Mouse (Mus musculus) myocyte (in vitro differentiated cells): ENCODE data around the gene Gab1.

Experiments
- CEBPB ChIP-seq: IDR thresholded peaks from 2 replicates; pipeline ENCODE4 v1.6.1; 2011; ENCODE audit warnings: mild to moderate bottlenecking, moderate library complexity; ENCODE audit not compliant: poor library complexity, insufficient read depth, severe bottlenecking
- E2F4 ChIP-seq: IDR thresholded peaks from one replicate; pipeline ENCODE4 v1.6.1; 2011; ENCODE audit warnings: mild to moderate bottlenecking, control low read depth, moderate library complexity; ENCODE audit not compliant: insufficient read depth
- MAX ChIP-seq: IDR thresholded peaks from one replicate; pipeline ENCODE4 v1.6.1; 2011; ENCODE audit warnings: low read depth, mild to moderate bottlenecking, control low read depth
- MYOD1 ChIP-seq, 3 experiments: IDR thresholded peaks; one replicate each; pipeline ENCODE4 v1.6.1; 2011; ENCODE audit warnings: control low read depth in 2 of 3, low read depth in 2 of 3, mild to moderate bottlenecking in 2 of 3, moderate library complexity in 1 of 3; ENCODE audit not compliant: insufficient read length in 2 of 3, control insufficient read depth in 1 of 3
- MYOG ChIP-seq, 3 experiments: IDR thresholded peaks; one replicate each; pipeline ENCODE4 v1.6.1; 2011; ENCODE audit warnings: control low read depth in 2 of 3, low read depth in 2 of 3, mild to moderate bottlenecking in 2 of 3; ENCODE audit not compliant: insufficient read length in 2 of 3, control insufficient read depth in 1 of 3, insufficient read depth in 1 of 3
- POLR2A ChIP-seq: IDR thresholded peaks from one replicate; pipeline ENCODE4 v1.6.1; 2011; ENCODE audit warnings: low read depth, mild to moderate bottlenecking, control low read depth, moderate library complexity; ENCODE audit not compliant: insufficient read length
- POLR2AphosphoS2 ChIP-seq: IDR thresholded peaks from one replicate; pipeline ENCODE4 v1.6.1; 2011; ENCODE audit warnings: low read depth, control low read depth; ENCODE audit not compliant: insufficient read length
- REST ChIP-seq: IDR thresholded peaks from one replicate; pipeline ENCODE4 v1.6.1; 2011; ENCODE audit warnings: mild to moderate bottlenecking, control low read depth, moderate library complexity; ENCODE audit not compliant: insufficient read depth, insufficient read length
- SRF ChIP-seq: IDR thresholded peaks from one replicate; pipeline ENCODE4 v1.6.1; 2011; ENCODE audit warnings: low read depth; ENCODE audit not compliant: control insufficient read depth, insufficient read length
- TCF12 ChIP-seq: IDR thresholded peaks from one replicate; pipeline ENCODE4 v1.6.1; 2011; ENCODE audit warnings: mild to moderate bottlenecking, control low read depth; ENCODE audit not compliant: poor library complexity, insufficient read depth, severe bottlenecking
- TCF3 ChIP-seq: IDR thresholded peaks from one replicate; pipeline ENCODE4 v1.6.1; 2011; ENCODE audit warnings: low read depth, control low read depth; ENCODE audit not compliant: insufficient read length
- USF1 ChIP-seq: IDR thresholded peaks from one replicate; pipeline ENCODE4 v1.6.1; 2011; ENCODE audit warnings: low read depth, mild to moderate bottlenecking, control low read depth, moderate library complexity

GRCm38 (mm10) chr8:80843744-80844434 lies 36.4 kb downstream of the Gab1 start:
- TF ChIP-seq MYOG (IDR thresholded peaks at IDR 0.05; ENCODE audit: control insufficient read depth in 1 of 3, insufficient read depth in 1 of 3, insufficient read length in 2 of 3, low read depth in 2 of 3) = no peak
- TF ChIP-seq MAX = no peak
- TF ChIP-seq E2F4 = no peak
- no peak for TF ChIP-seq MYOD1 (IDR thresholded peaks at IDR 0.05; ENCODE audit: control insufficient read depth in 1 of 3, insufficient read length in 2 of 3, low read depth in 2 of 3)
- no peak for TF ChIP-seq CEBPB
- no peak for TF ChIP-seq POLR2A
- TF ChIP-seq POLR2AphosphoS2 = no peak
- no peak for TF ChIP-seq REST
- TF ChIP-seq USF1 = no peak
- TF ChIP-seq TCF3 = no peak
- TF ChIP-seq TCF12 = no peak
- no peak for TF ChIP-seq SRF
